Mouse (Mus musculus) heart, postnatal 4 days (tissue): ENCODE results near the gene Ankfn1. TPM values are rescaled to one million over a fixed set of nuclear protein-coding genes. Genes with fewer than 3 reads are reported as not detected.

Experiments used
- DNase-seq: peaks from one replicate; pipeline ENCODE4 v3.0.0; 2021
- total RNA-seq, 2 experiments: library from RNA; stranded (reverse); gene quantifications; 2 replicates each; pipeline ENCODE4 v1.2.3; 2021

The Ankfn1 gene
- total RNA-seq, 2 experiments from 2014 or later: not detected

GRCm38 (mm10) chr11:89360895-89361294 is 416.6 kb downstream of the Ankfn1 start:
- no peak for DNase-seq

DNA sequence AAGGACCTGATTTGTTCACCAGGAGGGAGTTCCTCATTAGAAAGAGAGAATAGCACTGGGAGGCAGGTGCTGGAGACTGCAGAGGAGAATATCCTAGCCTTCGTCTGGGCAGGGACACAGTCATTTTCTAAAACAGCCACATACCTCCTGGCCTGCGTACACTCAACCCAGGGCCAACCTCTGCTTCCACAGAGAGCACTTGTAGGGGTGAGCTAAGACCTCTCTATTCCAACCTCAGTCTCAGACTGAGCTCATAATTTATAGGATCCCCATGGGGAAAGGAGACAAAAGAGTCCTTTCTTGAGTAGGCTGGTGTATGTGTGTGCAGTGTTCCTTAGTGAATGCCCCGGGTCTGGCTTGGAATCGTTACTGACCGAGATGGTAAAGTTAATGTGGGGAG is 418.9 kb downstream of the Ankfn1 start:
- no peak for DNase-seq

DNA sequence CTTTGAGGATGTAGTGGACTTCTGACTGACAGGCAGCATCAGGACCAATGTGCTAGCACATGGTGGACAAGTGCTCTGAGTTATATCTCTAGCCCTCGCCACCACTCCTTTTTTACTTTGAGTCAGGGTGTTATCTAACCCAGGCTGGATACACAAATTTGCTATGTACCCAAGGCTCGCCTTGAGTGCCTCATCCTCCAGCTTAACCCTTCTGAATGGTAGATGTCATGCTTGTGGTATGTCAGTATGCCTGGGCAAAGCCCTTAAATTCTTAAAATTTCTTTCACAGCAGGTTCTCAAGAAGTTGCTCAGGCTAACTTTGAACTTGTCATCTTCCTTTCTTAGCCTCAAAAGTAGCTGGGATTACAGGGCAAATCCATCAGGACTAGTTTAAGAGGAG is 421.0 kb downstream of the Ankfn1 start:
- no peak for DNase-seq

GRCm38 (mm10) chr11:89356018-89356417 is 421.4 kb downstream of the Ankfn1 start:
- no peak for DNase-seq

GRCm38 (mm10) chr11:89340238-89340637 is 437.2 kb downstream of the Ankfn1 start:
- DNase-seq: no peak

Other genes with a start within 250 kb of the Ankfn1 start
- 1 to 10 TPM; 4.3 to 4.8 TPM for gene Pctp, start 225.2 kb upstream of the Ankfn1 start, total RNA-seq